Mouse (Mus musculus) forelimb bud, embryonic 11.5 days (tissue): ENCODE results near the gene Nsd2.
"Not testable (repeated sequence)": the region's sequence is repeated elsewhere in the genome, so short reads cannot be mapped to it uniquely, and the experiment has no call there.

Experiments used
- DNase-seq: peaks from one replicate; pipeline ENCODE4 v3.0.0-alpha.2; 2012; ENCODE audit warnings: low read depth, low spot score

Nsd2 gene

DNA sequence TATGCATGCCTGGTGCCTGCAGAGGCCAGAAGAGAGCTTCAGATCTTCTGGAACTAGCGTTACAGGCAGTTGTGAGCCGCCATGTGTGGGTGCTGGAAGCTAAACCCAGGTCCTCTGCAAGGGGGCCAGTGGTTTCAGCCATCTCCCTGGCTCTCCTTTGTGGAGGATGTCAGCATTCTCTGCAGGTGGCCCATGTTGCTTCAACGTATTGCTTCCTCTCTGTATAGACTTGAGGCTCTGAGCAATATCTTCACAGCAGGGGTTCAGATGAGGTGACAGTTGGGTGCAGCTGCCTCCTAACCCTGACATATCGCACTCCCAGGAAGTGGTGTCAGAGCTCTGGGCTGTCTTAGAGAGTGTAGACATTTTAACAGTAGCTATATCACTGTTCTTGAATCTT, 30.9 kb downstream of the Nsd2 start:
- no peak for DNase-seq

- no peak for DNase-seq
These were observed 32.6 kb downstream of the Nsd2 start for GRCm38 (mm10) chr5:33853086-33853485.

DNA sequence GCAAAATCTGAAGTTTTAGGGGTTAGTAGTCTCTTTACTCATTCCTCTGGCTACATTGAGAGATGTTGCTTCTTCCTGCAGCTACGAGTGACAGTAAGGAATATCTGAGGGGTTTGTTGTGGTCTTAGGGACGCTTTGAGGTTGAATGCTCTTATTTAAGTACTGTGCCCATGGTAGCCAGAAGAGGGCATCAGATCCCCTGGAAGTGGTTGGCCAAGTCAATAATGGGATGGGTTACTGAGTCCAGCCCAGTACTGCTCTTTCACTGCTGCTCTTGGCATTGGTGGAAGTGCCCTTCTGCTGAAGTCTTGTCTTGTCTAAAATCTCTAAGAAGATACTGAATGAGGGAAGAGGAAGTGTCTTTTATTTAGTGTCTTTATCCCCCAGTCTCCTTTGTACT, 33.5 kb downstream of the Nsd2 start:
- no peak for DNase-seq

DNA sequence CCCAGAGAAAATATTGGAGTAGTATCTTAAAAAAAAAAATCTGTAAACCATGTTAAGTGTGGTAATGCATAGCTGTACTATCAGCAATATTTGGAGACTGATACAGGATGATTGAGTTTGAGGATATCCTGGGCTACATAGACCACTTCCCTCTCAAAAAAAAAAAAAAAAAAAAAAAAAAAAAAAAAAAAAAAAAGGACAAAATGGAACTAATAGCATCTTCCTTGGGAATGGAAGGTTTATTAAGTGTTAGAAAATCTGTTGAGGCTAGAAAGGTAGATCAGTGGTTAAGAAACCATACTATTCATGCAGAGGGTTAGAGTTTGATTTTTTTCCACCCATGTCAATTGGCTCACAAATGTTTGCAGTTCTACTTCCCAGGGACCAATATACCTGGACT, 37.2 kb downstream of the Nsd2 start:
- no peak for DNase-seq

- DNase-seq = no peak
These were observed 54.9 kb downstream of the Nsd2 start for GRCm38 (mm10) chr5:33875472-33875871.

DNA sequence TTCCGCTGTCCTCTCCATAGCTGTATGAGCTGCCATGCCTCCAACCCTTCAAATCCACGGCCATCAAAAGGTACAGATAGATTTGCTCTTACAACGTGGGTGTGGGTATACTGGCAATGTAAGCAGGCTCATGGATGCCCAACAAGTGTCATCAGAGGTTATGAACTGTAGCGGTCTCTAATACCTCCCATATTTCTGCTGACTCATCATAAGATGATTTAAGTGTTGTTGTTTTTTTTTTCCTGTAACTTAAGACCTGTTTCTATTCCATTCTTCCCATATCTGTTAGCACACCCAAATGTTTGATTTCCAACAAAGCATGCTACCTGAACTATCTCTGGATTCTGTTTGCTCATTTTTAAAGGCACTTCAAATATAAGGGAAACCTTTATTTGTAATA, 60.6 kb downstream of the Nsd2 start:
- no peak for DNase-seq

DNA sequence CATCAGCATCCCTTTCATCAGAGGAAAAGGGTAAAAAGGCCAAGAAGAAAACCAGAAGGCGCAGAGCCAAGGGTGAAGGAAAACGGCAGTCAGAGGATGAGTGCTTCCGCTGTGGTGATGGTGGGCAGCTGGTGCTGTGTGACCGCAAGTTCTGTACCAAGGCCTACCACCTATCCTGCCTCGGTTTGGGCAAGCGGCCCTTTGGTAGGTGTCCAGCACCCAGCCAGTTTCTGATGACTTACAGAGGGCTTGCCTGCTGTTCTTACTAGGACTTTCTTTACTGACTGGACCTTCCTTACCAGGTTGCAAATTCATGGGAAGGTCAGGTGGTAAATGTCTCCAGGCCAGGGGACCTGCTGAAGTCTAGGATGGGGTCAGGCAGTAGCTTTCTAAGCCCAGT, 72.9 kb downstream of the Nsd2 start:
- no peak for DNase-seq

- DNase-seq = no peak
These were observed 74.6 kb downstream of the Nsd2 start for GRCm38 (mm10) chr5:33895116-33895515.

- no peak for DNase-seq
These were observed 76.6 kb downstream of the Nsd2 start for GRCm38 (mm10) chr5:33897158-33897557.

DNA sequence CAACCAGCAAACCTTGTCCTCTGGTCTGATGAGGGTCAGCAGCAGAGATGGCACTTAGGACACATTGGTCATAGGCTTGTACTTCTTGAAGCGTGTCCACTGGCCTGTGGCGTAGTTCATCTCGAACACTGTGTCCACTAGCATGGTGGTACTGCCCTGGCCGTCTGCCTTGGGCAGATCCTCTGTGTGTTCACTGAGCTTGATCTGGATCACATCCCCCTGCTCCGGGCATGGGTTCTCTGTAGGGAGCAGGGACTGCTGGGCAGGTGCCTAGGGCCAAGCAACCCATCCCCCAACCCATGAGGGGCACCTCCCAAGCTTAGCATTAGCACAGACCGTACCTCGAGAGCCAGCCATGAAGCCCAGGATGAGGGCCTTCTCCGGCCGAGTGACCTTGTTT, 78.1 kb downstream of the Nsd2 start:
- DNase-seq = no peak

- no peak for DNase-seq
These were observed 78.7 kb downstream of the Nsd2 start for GRCm38 (mm10) chr5:33899245-33899644.

GRCm38 (mm10) chr5:33900101-33900500, 79.6 kb downstream of the Nsd2 start:
- no peak for DNase-seq

GRCm38 (mm10) chr5:33900701-33901263, 80.3 kb downstream of the Nsd2 start:
- DNase-seq = no peak

GRCm38 (mm10) chr5:33901278-33901677, 80.8 kb downstream of the Nsd2 start:
- DNase-seq = no peak

- DNase-seq = no peak
These were observed 82.2 kb downstream of the Nsd2 start for GRCm38 (mm10) chr5:33902696-33903095.

- no peak for DNase-seq
These were observed 82.7 kb downstream of the Nsd2 start for GRCm38 (mm10) chr5:33903176-33903575.

- not testable (repeated sequence) for DNase-seq
These were observed 94.5 kb downstream of the Nsd2 start for GRCm38 (mm10) chr5:33915031-33915430.

GRCm38 (mm10) chr5:33916616-33917015, 96.1 kb downstream of the Nsd2 start:
- DNase-seq = not testable (repeated sequence)

GRCm38 (mm10) chr5:33919466-33919865, 98.9 kb downstream of the Nsd2 start:
- no peak for DNase-seq

GRCm38 (mm10) chr5:33920037-33920436, 99.5 kb downstream of the Nsd2 start:
- DNase-seq = no peak

DNA sequence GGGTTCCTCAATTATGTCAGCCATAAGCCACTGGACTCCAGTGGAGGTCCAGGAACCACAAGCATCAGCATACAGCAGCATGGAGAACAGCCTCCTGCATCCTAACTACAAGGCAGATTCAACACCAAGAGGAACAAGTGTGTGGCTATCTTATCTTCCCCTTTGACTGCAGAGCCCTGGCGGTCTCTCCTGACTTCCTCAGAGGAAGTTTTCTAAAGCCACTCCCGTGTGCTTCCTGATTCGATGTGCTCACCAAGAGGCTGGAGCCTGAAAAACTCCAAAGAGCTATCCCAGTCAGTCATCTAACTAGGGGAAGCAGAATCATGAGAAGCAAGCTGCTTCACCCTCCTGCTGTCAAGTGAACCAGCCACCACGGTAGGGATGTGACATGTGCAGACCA, 100.4 kb downstream of the Nsd2 start:
- DNase-seq = no peak

GRCm38 (mm10) chr5:33921486-33922235, 101.1 kb downstream of the Nsd2 start:
- no peak for DNase-seq

DNA sequence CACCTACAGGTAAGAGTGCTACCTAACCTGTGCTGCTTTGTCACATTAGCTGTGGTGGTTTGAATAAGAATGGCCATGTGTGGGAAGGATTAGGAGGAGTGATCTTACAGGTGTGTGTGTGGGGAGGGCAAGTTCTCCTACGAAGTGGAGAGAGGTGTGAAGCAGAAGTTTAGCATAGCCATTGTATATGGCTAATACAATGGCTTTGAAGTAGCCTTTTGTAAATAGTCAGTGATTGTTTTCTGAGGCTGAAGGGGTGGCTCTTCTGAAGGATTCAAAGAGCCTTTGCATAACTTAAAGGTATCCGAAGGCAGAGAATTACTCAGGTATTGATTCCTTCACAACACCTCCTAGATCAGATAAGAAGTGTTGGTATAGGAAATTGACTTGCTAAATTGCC, 102.0 kb downstream of the Nsd2 start:
- DNase-seq = no peak

- DNase-seq = no peak
These were observed 105.6 kb downstream of the Nsd2 start for GRCm38 (mm10) chr5:33926170-33926569.
